9 mouse cellular contexts compared by ENCODE assay signal in genomic region chr10:94312007-94312715, GRCm38 (mm10). TPM values are rescaled to one million over a fixed set of nuclear protein-coding genes. Genes with fewer than 3 reads are reported as not detected.
DNase-seq lines count a peak whose midpoint lies in the region; ATAC-seq and TF ChIP-seq lines count a peak whose summit lies in the region.
"Had no signal": no experiment of that assay in that cellular context is flagged by ENCODE, and none has a peak within 500 bp of the region (broad histone marks: within the 10 kb centered on the region; RNA-seq: fewer than 3 reads in every experiment).

No protein-coding gene starts in this region.

- DNase-seq in lung, adult 18-20 months: peak; percentile 18 to 27
- no peak for DNase-seq in lung, postnatal 25 days (ENCODE audit: low spot score)
- peak; percentile 61 to 66 for DNase-seq in cerebellum, postnatal 10 days
- peak; percentile 32 to 48 for DNase-seq in heart, adult 2 months
- DNase-seq in lung, postnatal 36 days: peak; percentile 45
- DNase-seq in adipocyte (ENCODE audit: low spot score): no peak
- no peak for DNase-seq in thymus, postnatal 4 days

- no peak overlapping the region for H3K27ac ChIP-seq in heart, adult 2 months
- H3K27ac ChIP-seq in kidney, embryonic 15.5 days: no peak overlapping the region

- no peaks in the 10 kb centered on the region for H3K36me3 ChIP-seq in heart, adult 2 months (ENCODE audit: control insufficient read depth, insufficient read depth, low read length)
- no peaks in the 10 kb centered on the region for H3K36me3 ChIP-seq in kidney, embryonic 15.5 days

- H3K4me1 ChIP-seq in heart, adult 2 months (ENCODE audit: control insufficient read depth, insufficient read depth, low read length): no peaks in the 10 kb centered on the region
- H3K4me1 ChIP-seq in kidney, embryonic 15.5 days: peaks cover 15% of the 10 kb centered on the region

- TF ChIP-seq CTCF in heart, adult 2 months (IDR thresholded peaks at IDR 0.05): no peak

- H3K4me2 ChIP-seq in kidney, embryonic 15.5 days: peak overlapping the region; percentile 96

- TF ChIP-seq POLR2A in heart, adult 2 months (IDR thresholded peaks at IDR 0.05; ENCODE audit: insufficient read depth, low read depth, low read length): no peak

- ATAC-seq in kidney, embryonic 15.5 days (replicated peaks; ENCODE audit: low FRiP score): peak; percentile 67

- H3K4me3 ChIP-seq in heart, adult 2 months: peak overlapping the region; percentile 41
- H3K4me3 ChIP-seq in kidney, embryonic 15.5 days (replicated peaks): peak overlapping the region; percentile 52

- H3K9me3 ChIP-seq in kidney, embryonic 15.5 days (replicated peaks): no peaks in the 10 kb centered on the region

- no peak for TF ChIP-seq EP300 in heart, adult 2 months (IDR thresholded peaks at IDR 0.05; ENCODE audit: insufficient read depth, low read depth, low read length)

- H3K27me3 ChIP-seq in heart, adult 2 months (ENCODE audit: control insufficient read depth, insufficient read depth, low read length): peaks cover 10% of the 10 kb centered on the region
- peaks cover 40% of the 10 kb centered on the region for H3K27me3 ChIP-seq in kidney, embryonic 15.5 days

- under 1% methylated on average over 45 of the region's 45 CpGs for WGBS in heart, adult 2 months
- under 1% methylated on average over 44 of the region's 45 CpGs for WGBS in kidney, embryonic 15.5 days

- H3K9ac ChIP-seq in heart, adult 2 months (ENCODE audit: low read depth, low read length): peak overlapping the region; percentile 55
- H3K9ac ChIP-seq in kidney, embryonic 15.5 days: peak overlapping the region; percentile 42

- no peaks in the 10 kb centered on the region for H3K79me2 ChIP-seq in heart, adult 2 months (replicated peaks; ENCODE audit: control insufficient read depth, insufficient read depth, low read length)

- intact Hi-C loops in heart, adult 2 months (cut with DNase I): no loop called here

RNA-seq across cellular contexts. Expression of gene Tmcc3, which starts 0.4 kb away (rescaled TPM):
- 10 to 100 TPM; 29.8 to 35.1 TPM for total RNA-seq in heart, adult 2 months (2021)
- polyA plus RNA-seq in heart, adult 2 months (2012; rRNA removed): 15.3 and 26.8 TPM in 2 replicates
- 7.4 and 7.8 TPM in 2 replicates for polyA plus RNA-seq in kidney, embryonic 15.5 days (2015; fragmentation: Nextera tagmentation; extraction: Ambion mirVana)

RNA-seq across cellular contexts. Expression of gene Gm4792, which starts 13.7 kb away (rescaled TPM):
- not detected for total RNA-seq in heart, adult 2 months (2021)
- not detected in 2 replicates for polyA plus RNA-seq in heart, adult 2 months (2012; rRNA removed)
- polyA plus RNA-seq in kidney, embryonic 15.5 days (2015; fragmentation: Nextera tagmentation; extraction: Ambion mirVana): not detected in 2 replicates
- total RNA-seq: neutrophil, adult 5-6 weeks had no signal

Comparison
In these comparisons a context has a peak if more than half of its experiments do, and no peak if none do; other contexts are left out.
1. DNase-seq: peak in lung, adult 18-20 months (2 of 2), cerebellum, postnatal 10 days (2 of 2), heart, adult 2 months (2 of 2) and lung, postnatal 36 days (single experiment); none in lung, postnatal 25 days (single experiment), adipocyte (single experiment) and thymus, postnatal 4 days (single experiment).